Mouse (Mus musculus): Measurements from ENCODE around the gene Itpk1. TPM values are rescaled to one million over a fixed set of nuclear protein-coding genes. Genes with fewer than 3 reads are reported as not detected.

Itpk1 gene
- polyA plus RNA-seq (2012; rRNA removed), result 34.2 and 36.9 TPM in 2 replicates

GRCm38 (mm10) chr12:102704457-102705198 lies at the start of gene Itpk1:
TSS of gene Itpk1 (minus strand) at chr12:102704930.
- Histone ChIP-seq H3K36me3 (ENCODE audit: control insufficient read depth, insufficient read depth, low read length) (no peaks in the 10 kb centered on the region), H3K27me3 (ENCODE audit: control insufficient read depth, insufficient read depth, low read length) (no peaks in the 10 kb centered on the region), H3K27ac (ENCODE audit: control insufficient read depth, insufficient read depth, low read length) (peak within 1 kb of the TSS; percentile 15; the same call in 1 of the 2 replicates), H3K4me3 (ENCODE audit: control insufficient read depth, insufficient read depth, low read length) (peak within 1 kb of the TSS; percentile 85), H3K4me1 (replicated peaks; ENCODE audit: control insufficient read depth, insufficient read depth, low read length) (peaks cover 39% of the 10 kb centered on the region)
- DNase-seq, result peak; percentile 50
- no peak for TF ChIP-seq CTCF (IDR thresholded peaks at IDR 0.05; ENCODE audit: borderline replicate concordance, control insufficient read depth, extremely low read depth, insufficient read depth, low read length, poor library complexity)
- peak; percentile 12; the same call in 1 of the 2 replicates for TF ChIP-seq POLR2A (IDR thresholded peaks at IDR 0.05; ENCODE audit: control insufficient read depth, extremely low read depth, insufficient read depth, low read length, poor library complexity)
- 5% methylated on average over 101 of the region's 105 CpGs for WGBS

DNA sequence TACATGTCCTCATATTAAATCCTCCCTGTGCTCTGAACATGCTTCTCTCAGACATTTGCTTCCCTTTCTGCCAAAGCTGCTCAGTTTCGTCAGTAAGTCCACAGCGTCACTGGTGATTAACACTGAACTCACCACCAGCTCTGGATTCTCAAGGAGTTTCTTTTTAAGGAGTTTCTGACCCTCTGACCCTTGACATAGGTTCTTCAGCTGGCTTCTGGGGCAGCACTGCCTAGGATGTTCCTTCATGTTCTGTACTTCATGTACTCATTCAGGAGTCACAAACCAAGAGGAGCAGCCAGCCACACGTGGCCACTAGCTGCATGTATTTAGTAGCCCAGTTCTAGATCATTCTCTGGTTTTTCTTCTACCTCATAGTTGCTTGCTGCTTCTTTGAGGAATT lies 43.5 kb upstream of the Itpk1 start:
- DNase-seq, result no peak
- 91% methylated on average over 3 of the region's 3 CpGs for WGBS

GRCm38 (mm10) chr12:102744839-102745238 lies 40.1 kb upstream of the Itpk1 start:
- 7% methylated on average over 6 of the region's 6 CpGs for WGBS

More for the DNA sequence above, 43.5 kb upstream of the Itpk1 start:
- H3K27ac ChIP-seq (ENCODE audit: control insufficient read depth, insufficient read depth, low read length), result no peak overlapping the region
- peaks cover 5% of the 10 kb centered on the region for H3K4me1 ChIP-seq (replicated peaks; ENCODE audit: control insufficient read depth, insufficient read depth, low read length)
- H3K36me3 ChIP-seq (ENCODE audit: control insufficient read depth, insufficient read depth, low read length), result 0 out of 2 replicates have a peak, but pooled peaks cover 3% of the 10 kb centered on the region
- no peak for TF ChIP-seq POLR2A (IDR thresholded peaks at IDR 0.05; ENCODE audit: control insufficient read depth, extremely low read depth, insufficient read depth, low read length, poor library complexity)
- TF ChIP-seq CTCF (IDR thresholded peaks at IDR 0.05; ENCODE audit: borderline replicate concordance, control insufficient read depth, extremely low read depth, insufficient read depth, low read length, poor library complexity), result no peak
- no peaks in the 10 kb centered on the region for H3K27me3 ChIP-seq (ENCODE audit: control insufficient read depth, insufficient read depth, low read length)
- H3K4me3 ChIP-seq (ENCODE audit: control insufficient read depth, insufficient read depth, low read length), result no peak overlapping the region

GRCm38 (mm10) chr12:102743589-102744574 lies 39.2 kb upstream of the Itpk1 start, which contains the start of the genes Moap1 and Tmem251:
TSS of gene Moap1 (minus strand) at chr12:102743661.
TSS of gene Tmem251 (plus strand) at chr12:102743762.
- TF ChIP-seq POLR2A (IDR thresholded peaks at IDR 0.05; ENCODE audit: control insufficient read depth, extremely low read depth, insufficient read depth, low read length, poor library complexity) (peak; percentile 76), CTCF (IDR thresholded peaks at IDR 0.05; ENCODE audit: borderline replicate concordance, control insufficient read depth, extremely low read depth, insufficient read depth, low read length, poor library complexity) (0 out of 2 replicates have a peak, but pooled peaks have one; percentile 10)
- DNase-seq, result peak; percentile 90
- H3K4me3 ChIP-seq (ENCODE audit: control insufficient read depth, insufficient read depth, low read length), result peak within 1 kb of the TSS; percentile 75

More at GRCm38 (mm10) chr12:102744839-102745238, 40.1 kb upstream of the Itpk1 start:
- peaks cover 10% of the 10 kb centered on the region for H3K4me1 ChIP-seq (replicated peaks; ENCODE audit: control insufficient read depth, insufficient read depth, low read length)
- 0 out of 2 replicates have a peak, but pooled peaks cover 3% of the 10 kb centered on the region for H3K36me3 ChIP-seq (ENCODE audit: control insufficient read depth, insufficient read depth, low read length)
- no peak for TF ChIP-seq POLR2A (IDR thresholded peaks at IDR 0.05; ENCODE audit: control insufficient read depth, extremely low read depth, insufficient read depth, low read length, poor library complexity)
- no peak for TF ChIP-seq CTCF (IDR thresholded peaks at IDR 0.05; ENCODE audit: borderline replicate concordance, control insufficient read depth, extremely low read depth, insufficient read depth, low read length, poor library complexity)
- H3K27ac ChIP-seq (ENCODE audit: control insufficient read depth, insufficient read depth, low read length), result no peak overlapping the region
- no peak overlapping the region for H3K4me3 ChIP-seq (ENCODE audit: control insufficient read depth, insufficient read depth, low read length)
- H3K27me3 ChIP-seq (ENCODE audit: control insufficient read depth, insufficient read depth, low read length), result no peaks in the 10 kb centered on the region
- no peak for DNase-seq

DNA sequence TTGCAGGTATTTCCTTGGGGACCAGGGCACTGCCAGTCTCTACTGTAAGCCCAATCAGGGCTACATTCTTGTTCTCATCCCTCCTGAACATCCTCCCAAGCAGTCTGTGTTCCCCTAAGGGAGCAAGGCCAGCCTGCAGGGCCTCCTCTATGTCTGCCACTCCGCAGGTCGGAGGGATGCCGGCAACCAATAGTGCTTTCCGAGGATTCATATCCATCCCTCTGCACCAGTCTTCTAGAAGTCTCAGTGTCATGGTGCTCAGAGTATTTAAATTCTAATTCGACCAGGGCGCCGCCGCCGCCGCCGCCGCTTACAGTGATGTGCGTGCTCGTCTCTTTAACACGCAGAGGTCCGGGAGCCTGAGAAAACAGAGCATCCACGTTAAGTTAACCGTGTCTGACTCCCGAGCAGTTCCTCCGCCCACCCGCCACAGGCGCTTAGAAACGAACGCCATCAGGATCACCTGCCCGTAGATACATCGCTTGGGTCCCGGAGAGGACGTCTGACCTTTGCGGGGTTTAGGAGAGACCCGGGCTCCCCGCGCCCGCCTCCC lies 38.4 kb upstream of the Itpk1 start:
- DNase-seq, result no peak
- peak overlapping the region; percentile 13; the same call in 1 of the 2 replicates for H3K27ac ChIP-seq (ENCODE audit: control insufficient read depth, insufficient read depth, low read length)
- H3K36me3 ChIP-seq (ENCODE audit: control insufficient read depth, insufficient read depth, low read length), result 0 out of 2 replicates have a peak, but pooled peaks cover 3% of the 10 kb centered on the region
- no peaks in the 10 kb centered on the region for H3K27me3 ChIP-seq (ENCODE audit: control insufficient read depth, insufficient read depth, low read length)
- peaks cover 10% of the 10 kb centered on the region for H3K4me1 ChIP-seq (replicated peaks; ENCODE audit: control insufficient read depth, insufficient read depth, low read length)
- H3K4me3 ChIP-seq (ENCODE audit: control insufficient read depth, insufficient read depth, low read length), result peak overlapping the region; percentile 75
- TF ChIP-seq POLR2A (IDR thresholded peaks at IDR 0.05; ENCODE audit: control insufficient read depth, extremely low read depth, insufficient read depth, low read length, poor library complexity) (no peak), CTCF (IDR thresholded peaks at IDR 0.05; ENCODE audit: borderline replicate concordance, control insufficient read depth, extremely low read depth, insufficient read depth, low read length, poor library complexity) (no peak)
- WGBS, result 1% methylated on average over 33 of the region's 33 CpGs

More at GRCm38 (mm10) chr12:102743589-102744574, 39.2 kb upstream of the Itpk1 start, which contains the start of the genes Moap1 and Tmem251:
- Histone ChIP-seq H3K27me3 (ENCODE audit: control insufficient read depth, insufficient read depth, low read length) (no peaks in the 10 kb centered on the region), H3K4me1 (replicated peaks; ENCODE audit: control insufficient read depth, insufficient read depth, low read length) (peaks cover 10% of the 10 kb centered on the region), H3K36me3 (ENCODE audit: control insufficient read depth, insufficient read depth, low read length) (0 out of 2 replicates have a peak, but pooled peaks cover 3% of the 10 kb centered on the region), H3K27ac (ENCODE audit: control insufficient read depth, insufficient read depth, low read length) (peak within 1 kb of the TSS; percentile 13; the same call in 1 of the 2 replicates)
- WGBS, result under 1% methylated on average over 63 of the region's 63 CpGs
